Mouse (Mus musculus) adrenal gland, postnatal 4 days (tissue): ENCODE data around the gene Asb15. TPM values are rescaled to one million over a fixed set of nuclear protein-coding genes. Genes with fewer than 3 reads are reported as not detected.

Experiments
- DNase-seq, 2 experiments: peaks; one replicate each; pipeline ENCODE4 v3.0.0; 2021 to 2022; ENCODE audit warnings: low spot score in 2 of 2, mixed read lengths in 2 of 2
- total RNA-seq, 2 experiments: library from RNA; stranded (reverse); gene quantifications; 2 replicates each; pipeline ENCODE4 v1.2.3; 2021

Gene Asb15
- total RNA-seq, 2 experiments from 2014 or later = 0.28 TPM; not detected in 1

DNA sequence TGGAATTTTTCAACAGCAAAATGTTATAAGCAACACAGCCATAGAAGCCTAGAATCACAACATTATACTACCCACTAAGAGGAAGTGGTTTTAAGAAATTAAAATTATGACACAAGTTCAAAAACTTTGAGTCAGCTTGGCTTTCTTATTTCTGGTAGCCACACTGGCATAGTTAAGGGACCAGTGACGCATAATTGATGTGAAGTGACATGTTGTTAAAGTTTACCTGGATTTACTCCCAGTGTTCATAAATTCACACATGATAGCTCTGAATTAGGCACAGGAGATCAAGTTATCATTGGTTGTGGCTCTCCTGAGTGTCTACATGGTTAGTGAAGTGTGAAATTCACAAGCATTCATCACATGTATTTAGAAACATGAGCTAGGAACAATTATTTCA is 36.9 kb downstream of the Asb15 start:
- DNase-seq = no peak

DNA sequence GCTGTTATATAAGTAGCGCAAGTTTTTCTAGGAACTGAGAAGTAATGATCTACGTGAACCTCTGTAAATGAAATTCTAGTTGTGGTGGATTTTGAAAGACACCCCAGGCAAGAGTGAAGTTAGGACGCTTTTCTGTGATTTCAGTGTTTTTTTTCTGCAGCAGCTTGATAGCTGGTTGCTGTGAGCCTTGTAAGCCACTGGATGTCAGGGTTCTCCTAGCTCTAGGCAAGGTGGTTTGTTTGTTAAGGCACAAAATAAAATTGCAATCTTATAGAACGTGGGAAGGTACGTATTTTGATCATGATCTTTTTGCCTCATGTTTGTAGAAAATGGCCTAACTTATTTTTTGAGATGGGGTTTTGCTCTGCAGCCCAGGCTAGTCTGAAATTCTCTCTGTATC is 41.0 kb downstream of the Asb15 start:
- no peak for DNase-seq

DNA sequence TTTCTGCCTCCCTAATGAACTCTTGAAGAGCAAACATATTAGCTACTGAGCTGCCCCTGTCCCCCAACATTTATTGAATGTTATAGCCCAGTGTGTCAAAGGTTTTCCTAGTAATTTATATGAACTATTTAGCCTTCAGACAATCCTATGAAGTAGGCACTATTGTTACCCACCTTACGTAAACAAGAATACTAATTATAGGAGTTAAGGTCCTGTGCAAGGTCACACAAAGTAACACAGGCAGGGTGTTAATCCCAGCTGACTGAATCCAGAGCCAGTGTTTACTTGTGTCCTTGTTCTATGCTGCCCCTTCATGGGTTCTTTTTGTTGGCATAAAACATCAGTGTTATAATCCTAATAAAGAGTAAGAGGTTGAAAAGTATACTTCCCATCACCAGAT is 41.8 kb downstream of the Asb15 start:
- DNase-seq = no peak

DNA sequence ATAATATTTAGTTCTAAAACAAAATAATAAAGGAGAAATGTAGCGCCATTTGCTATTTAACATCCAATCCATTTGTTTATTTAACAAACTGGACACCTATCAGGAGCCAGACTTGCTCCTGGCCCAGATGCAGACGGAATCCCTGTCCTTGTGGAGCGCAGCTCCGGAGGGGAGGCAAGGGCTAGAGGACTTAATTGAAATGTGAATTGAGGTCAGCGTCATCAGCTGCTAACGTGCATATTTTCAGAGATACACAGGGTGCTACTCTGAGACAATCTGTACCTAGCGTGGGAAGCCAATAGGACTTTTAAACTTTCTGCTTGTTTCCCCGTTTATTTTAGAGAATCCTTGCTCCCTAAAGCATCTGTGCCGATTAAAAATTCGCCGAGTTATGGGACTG is 42.3 kb downstream of the Asb15 start:
- no peak for DNase-seq

DNA sequence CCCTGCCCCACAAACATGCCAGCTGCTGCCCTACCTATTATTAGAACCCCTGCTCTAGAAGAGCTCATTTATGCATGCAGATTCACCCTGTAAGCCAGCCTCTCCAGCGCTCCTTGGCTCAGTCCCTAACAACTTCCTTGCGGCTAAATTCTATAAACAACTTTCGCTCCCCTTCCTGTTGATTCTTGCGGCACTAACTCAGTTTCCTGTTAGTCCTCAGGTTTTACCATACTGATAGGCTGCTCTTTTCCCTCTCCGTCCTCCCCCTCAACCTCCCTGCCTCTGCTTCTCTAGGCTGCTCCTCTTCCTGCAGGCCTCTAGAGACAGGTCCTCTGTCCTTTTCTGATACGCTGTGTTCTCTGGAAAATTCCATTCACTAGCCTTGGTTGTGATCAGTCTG is 43.2 kb downstream of the Asb15 start:
- no peak for DNase-seq

DNA sequence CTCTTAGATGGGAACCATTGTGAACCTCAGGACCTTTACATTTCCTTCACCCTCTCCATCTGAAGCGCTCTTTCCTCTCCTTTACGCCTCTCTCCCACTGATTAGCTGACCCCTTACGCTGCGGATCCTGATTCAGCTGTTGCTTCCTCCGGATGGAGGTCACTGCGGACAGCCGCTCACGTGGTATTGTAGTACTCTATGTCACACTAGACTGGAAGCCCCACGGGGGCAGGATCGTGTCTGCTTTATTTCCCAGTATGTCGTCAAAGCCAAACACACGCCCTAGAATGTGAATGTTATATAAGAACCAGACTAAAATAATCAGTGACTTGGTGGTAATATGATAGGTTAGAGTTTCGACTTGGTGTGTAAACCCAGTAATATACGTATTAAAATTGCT is 44.5 kb downstream of the Asb15 start:
- no peak for DNase-seq

DNA sequence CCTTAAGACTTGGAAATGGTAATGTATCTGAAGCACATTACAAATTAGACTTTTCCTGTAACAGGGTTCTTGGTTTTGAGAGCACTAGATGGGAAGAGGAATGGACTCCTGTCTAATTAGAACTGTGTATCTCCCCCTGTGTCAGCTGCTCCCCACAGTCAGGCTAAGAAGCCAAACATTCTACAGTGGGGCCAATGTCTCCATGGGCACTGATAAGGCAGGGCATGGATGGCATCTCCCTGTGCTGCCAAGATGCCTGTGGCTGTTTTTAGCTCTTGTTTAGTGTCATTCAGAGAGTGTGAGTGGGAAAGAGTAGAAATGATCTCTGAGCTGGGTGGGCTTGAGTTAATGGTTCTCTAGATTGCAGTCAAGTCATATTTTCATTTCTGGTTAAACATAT is 45.4 kb downstream of the Asb15 start:
- DNase-seq = no peak

DNA sequence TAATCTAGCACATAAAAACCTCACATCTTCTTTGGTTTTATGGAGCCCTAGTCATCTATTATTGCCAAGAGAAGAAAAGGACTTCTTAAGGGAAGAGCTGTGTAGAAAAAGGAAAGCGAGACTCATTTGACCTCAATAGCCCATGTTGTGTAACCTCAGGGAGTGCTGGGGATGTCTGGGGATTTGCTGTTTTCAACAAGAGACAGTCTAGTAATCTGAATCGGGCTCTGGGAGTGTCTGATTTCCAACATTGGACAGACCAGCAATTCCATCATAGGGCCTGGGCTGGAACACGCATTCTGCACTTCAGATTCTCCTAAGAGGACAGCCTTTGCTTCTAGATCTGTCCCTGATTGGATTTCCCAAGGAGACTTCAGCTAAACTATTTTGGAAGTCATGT is 55.5 kb downstream of the Asb15 start:
- no peak for DNase-seq

DNA sequence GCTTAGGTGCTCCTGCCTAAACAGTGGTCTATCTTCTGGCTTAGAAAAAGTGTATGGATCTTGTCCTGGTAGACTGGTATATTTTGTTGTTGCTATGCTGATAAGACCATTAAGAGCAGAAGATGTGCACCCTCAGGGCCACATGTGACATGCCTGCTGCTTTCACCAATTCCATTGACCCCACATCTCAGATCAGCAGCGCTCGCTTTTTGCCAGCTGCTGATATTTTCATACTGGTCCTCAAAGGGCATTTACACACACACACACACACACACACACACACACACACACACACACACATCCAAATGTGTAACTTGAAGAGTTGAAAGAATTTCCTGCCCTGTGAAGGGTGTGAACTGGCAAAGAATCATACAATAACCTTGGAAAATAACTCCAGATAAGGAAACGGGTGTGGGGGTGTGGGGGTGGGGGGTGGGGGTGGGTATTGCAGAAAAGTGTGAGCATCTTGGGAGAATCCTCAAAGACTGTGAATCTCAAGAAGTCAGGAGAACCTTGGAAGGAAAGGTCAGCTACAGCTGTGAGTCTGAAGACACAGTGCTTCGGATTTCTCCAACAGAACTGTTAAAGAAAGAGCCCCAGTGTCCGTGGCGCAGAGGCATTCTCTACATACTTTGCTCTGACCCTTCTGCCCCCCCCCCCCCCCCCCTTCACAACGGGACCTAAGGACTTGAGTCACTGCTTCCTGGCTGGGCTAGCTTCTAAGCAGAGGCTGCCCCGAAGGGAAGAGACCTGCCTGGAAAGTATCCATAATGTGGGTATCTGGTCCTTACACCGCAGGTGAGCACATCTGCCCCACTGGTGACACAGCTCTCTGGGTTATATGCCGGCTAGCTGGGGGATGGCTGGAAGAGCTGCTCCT is 57.7 kb downstream of the Asb15 start:
- DNase-seq = no peak

DNA sequence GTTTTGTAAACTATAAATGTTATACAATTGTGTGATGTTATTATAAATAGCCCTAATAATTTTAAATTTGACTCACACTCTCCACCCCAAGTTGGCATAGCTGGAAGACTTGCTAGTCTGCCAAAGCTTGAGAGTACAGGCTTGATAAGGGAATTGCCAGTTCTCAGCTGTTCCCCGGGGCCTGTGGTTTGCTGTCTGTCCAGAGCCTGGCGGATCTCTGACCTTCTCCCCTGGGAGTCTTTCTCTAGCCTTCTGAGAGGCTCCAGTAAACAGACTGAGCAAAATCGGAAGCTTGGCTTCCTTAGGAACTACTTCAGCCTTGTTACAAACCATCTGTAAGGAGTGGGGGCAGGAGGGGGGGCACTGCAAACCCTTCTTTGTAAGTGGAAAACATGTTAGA is 58.9 kb downstream of the Asb15 start:
- no peak for DNase-seq

DNA sequence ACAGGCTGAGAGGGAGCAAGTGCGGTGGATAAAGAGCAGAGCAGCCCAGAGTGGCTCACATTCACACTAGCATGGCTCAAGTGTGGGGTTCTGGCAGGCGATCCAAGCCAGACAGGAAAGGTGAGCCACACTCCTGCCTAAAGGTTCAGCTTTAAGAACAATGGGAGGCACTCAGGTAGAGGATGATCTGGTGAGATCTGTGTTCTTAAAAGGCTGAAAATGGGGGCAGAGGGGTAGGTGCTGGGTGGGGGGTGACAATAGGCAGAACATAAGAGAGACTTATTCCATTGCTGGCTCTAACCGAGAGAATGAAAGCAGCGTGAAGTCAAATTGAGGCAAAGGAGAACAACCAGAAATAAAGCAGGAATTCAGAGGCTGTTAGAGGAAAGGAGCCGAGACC is 62.3 kb downstream of the Asb15 start:
- DNase-seq = no peak

DNA sequence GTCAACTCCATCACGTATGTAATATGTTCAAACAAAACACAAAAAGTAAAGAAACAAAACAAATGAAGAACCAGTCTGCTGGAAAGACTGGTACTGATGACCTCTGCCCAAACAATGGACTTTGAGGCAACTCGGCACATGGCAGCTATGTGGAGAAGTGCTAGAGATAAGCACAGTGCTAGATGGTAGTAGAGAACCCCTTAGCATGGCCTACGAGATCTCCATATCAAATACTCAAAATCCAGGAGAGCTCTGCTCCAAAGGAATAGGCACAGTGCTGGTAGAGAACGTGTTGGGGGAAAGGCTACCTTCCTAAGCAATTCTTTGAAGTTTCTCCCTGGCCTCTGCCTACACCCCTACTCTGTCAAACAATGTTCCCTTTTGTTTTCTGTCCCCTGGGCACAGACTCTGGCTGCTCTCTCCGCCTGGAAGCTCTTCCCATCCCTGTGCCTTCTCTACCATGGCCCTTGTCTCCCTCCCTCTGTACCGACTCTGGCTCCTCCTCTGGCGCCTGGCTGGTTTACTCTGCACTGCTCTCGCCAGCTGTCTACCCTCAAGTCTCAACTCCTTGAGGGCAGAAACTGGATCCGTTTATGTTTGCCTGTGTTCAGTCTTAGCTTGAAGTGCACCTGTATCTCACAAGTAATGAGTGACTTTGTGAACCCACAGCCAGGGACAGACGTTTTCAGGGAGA is 63.7 kb downstream of the Asb15 start:
- no peak for DNase-seq

DNA sequence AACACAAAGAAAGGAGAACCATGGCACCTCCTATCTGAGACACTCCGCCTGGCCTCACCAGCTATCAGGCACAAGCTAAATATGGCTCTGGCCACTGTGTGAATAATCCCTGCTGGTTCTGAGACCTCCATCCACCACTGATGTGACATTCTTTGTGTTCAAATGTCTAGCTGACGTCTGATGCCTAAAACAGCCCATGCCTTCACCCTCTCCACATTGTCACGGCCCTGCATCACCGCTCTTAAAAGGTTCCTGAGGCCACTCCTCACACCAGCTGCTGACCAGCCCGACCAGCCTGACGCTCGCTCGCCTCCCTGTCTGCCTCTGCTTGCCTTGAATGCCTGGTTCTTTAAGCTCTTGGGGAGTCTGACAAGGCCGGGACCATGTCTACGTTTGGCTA is 69.6 kb downstream of the Asb15 start, which contains the start of gene Lmod2:
Gene Lmod2, plus strand, starts transcription at position 263 of the 400 bp plus-strand sequence.
- no peak for DNase-seq

DNA sequence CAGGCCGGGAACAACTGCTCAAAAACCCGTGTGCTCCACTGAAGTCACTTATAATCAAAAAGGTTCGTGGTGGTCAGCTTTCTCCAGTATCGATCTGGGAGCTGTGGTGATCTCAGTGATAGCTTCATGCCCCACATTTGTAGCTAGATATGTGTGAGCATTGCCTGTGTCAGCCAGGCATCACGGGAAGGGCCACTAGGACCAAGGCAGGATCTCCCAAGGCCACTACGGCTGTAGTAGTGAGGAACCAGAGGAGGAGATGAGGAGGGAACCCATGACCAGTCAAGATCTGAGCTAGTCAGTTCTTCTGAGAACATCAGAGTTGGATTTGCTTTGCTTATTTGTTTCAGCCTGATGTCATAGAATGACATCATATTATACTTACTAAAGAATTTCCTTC is 71.2 kb downstream of the Asb15 start:
- no peak for DNase-seq

DNA sequence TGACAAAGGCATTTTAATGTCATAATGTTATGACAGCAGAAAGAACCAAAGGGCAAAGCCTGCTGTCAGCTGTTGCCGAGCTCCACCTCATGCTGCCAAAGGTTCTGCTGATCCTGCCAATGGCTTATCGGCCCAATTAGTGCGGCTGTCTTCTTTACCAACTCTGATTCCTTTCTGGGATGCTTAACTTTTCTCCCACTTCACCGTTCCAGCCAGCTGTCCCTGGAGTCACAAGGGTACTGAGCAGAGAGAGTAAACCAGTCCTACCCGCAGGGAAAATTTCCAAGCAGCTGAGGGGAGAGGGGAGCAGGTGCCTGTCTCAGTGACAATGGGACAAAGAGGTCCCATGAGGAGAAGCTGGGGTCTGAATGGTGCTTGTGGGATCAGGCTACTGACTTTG is 71.7 kb downstream of the Asb15 start:
- DNase-seq = no peak

DNA sequence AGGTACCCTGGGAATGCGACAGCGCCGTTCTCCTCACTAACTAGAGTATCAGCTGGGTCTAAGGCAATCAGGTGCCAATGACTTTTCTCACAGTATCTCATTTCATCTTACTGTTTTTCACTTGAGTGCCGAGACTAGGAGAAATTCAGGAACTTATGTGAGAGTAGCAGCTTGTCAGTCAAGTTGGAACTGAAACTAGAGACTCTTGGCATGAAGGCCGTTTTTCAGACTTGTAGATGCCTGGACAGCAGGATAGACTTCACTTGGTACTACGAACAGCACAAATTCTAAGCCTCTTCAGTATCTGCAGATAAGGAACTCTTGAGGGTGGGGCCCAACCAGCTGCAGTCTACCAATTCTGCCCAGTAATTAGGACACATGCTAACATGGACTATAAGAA is 72.2 kb downstream of the Asb15 start:
- no peak for DNase-seq

DNA sequence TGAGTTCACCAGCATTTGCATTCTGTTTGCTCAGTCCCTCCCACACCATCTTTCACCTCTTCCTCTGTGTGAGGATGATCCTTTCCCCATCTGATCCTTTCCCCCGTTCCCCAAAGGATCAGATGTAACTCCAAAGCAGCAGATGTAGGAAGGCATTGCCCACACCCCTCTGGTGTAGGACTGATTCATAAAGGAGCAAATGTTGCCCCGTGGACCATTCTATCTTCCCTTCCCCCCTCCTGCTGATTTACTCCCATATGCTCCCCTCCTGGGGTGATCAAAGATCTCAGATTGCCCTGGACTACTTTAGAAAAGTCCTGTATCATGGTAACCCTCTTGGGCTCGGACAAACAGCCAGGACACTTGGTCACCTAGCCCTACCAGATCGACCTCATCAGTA is 72.8 kb downstream of the Asb15 start:
- DNase-seq = no peak

DNA sequence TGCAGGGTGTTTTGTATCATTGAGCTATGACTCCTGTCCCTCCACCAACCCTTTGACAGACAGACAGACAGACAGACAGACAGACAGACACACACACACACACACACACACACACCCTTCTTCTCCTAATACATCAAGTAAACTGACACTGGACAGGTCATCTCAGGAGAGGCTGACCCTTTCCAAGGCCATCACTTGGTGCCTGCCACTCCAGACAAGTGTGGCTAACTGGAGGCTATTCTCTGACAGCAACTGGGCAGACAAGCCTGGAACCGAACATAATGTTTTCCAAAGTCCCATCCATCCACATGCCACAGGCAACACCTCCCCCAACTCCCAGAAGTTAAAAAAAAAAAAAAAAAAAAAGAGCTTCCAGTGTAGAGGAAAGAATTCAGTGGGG is 73.7 kb downstream of the Asb15 start:
- DNase-seq = no peak

DNA sequence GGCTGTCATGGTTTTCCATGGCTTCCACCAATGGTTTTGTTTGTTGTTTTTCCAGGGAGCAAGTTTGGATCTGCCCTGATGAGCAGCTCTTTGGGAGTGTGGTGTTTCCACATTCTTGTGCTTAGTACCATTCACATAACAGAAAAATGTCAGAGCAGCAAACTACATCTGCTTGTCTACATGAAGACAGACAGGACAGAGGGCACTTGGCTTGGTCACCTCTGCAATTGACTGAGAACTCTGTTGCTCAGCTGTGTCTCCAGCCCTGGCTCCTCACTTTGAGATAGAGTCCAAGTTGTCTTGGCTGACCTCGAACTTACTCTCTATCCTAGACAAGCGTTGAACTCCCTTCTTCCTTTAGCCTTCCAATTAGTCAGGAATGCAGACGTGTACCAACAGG is 74.4 kb downstream of the Asb15 start:
- no peak for DNase-seq

DNA sequence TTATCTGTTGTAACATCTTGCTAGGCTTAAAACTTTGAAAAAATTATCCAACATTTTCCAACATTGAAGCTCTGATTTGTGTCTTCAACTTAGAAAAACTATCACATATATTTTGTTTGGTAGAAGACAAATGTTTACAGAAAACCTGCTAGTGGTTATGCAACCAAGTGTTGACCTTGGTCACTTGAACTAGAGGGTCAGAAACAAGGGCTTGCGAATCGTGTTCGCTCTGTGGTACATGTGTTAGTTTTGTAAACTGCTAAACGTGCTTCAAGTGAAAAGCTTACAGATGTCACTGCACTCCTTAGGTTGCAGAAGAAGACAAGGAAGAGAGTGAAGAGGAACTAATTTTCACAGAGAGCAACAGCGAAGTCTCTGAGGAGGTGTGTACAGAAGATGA is 75.0 kb downstream of the Asb15 start:
- no peak for DNase-seq

DNA sequence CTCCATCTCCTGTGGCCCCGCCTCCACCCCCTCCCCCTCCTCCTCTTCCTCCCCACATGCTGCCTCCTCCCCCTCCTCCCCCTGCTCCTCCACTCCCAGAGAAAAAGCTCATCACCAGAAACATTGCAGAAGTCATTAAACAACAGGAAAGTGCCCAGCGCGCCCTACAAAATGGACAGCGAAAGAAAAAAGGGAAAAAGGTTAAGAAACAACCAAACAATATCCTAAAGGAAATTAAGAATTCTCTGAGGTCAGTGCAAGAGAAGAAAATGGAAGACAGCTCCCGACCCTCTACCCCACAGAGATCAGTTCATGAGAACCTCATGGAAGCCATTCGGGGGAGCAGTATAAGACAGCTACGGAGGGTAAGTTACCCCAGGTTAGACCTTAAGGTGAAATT is 76.3 kb downstream of the Asb15 start:
- DNase-seq = no peak

DNA sequence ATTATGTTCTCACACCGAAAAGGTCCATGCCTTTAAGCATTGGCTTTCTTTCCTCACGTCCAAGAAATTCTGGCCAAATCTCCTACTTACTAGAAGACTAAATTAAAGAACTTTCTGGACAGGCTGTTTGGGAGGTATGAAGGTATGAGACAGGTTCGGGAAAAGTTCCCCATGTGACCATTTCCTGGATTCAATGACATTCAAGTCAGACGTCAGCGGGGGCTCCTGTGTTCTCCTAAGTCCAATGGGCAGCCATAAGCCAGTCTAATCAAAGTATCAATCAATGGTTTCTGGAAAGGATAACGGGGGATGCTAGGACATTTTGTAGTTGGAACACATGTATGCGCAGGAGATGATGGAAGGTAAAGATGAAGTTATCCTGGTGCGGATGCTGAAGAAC is 77.7 kb downstream of the Asb15 start:
- DNase-seq = no peak

DNA sequence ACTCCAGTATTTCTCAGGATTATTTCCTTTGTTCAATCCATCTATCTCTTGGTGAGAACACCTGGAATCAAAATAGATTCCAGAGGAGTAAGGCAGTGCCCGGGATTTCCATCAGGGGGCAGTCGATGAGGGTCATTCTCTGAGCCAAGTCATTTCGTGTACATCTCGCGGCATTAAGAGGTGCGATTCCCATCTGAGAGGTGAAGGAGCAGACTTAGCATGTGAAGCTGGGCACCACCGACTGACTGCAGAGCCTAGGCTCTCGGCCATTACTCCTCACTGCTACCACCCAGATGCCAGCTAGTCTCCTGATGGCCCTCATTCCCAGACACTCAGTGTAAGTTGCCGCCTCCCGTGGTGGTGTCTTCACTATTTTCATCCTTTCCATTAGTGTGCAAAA is 78.6 kb downstream of the Asb15 start:
- DNase-seq = no peak
